ENCODE assay signal across 8 mouse cellular contexts in the genomic region with DNA sequence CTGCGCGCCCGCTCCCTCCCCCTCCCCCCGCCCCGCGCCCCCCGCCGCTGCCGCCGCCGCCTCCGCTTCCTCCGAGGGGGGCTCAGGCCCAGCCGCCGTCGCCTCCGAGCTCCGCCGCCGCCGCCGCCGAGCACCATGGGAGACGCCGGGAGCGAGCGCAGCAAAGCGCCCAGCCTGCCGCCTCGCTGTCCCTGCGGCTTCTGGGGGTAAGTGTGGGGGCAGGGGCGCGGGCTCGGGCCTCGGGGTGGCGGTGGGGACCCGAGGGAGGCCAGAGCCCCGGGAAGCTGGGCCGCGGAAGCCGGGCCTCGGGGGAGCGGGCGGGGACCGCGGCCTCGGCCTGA. TPM values are rescaled to one million over a fixed set of nuclear protein-coding genes. Genes with fewer than 3 reads are reported as not detected.
A peak's percentile ranks its signal among the peaks of the same experiment; 100 is the strongest.
DNase-seq lines count a peak whose midpoint lies in the region; ATAC-seq and TF ChIP-seq lines count a peak whose summit lies in the region.

No protein-coding gene starts in this region.

- DNase-seq in heart, postnatal 36 days = no peak
- no peak for DNase-seq in MEL (ENCODE audit: low read depth, low spot score)
- DNase-seq in hindbrain, embryonic 11.5 days (ENCODE audit: low spot score) = no peak
- DNase-seq in cerebellum, postnatal 25 days = no peak
- no peak for DNase-seq in right cerebral cortex, postnatal 4 days
- no peak for DNase-seq in urinary bladder, postnatal 36 days (ENCODE audit: low spot score in 2 of 2)

- H3K4me1 ChIP-seq in heart, embryonic 16.5 days (ENCODE audit: control insufficient read depth, insufficient read depth, low read length) = peaks cover 37% of the 10 kb centered on the region
- peaks cover 7 to 22% of the 10 kb centered on the region in 2 experiments for H3K4me1 ChIP-seq in MEL (ENCODE audit: control insufficient read depth in 1 of 2, insufficient read depth in 2 of 2, low read length in 2 of 2)
- peaks cover 7% of the 10 kb centered on the region for H3K4me1 ChIP-seq in hindbrain, embryonic 11.5 days (replicated peaks; ENCODE audit: control insufficient read depth, insufficient read depth, low read length)
- peaks cover 36% of the 10 kb centered on the region for H3K4me1 ChIP-seq in midbrain, embryonic 12.5 days

- peak overlapping the region; percentile 92 for H3K9ac ChIP-seq in heart, embryonic 16.5 days (ENCODE audit: low read length)
- H3K9ac ChIP-seq in MEL (ENCODE audit: control insufficient read depth, low read depth, low read length, poor library complexity, severe bottlenecking) = peak overlapping the region; percentile 98
- H3K9ac ChIP-seq in hindbrain, embryonic 11.5 days (ENCODE audit: low read depth, low read length) = peak overlapping the region; percentile 96
- peak overlapping the region; percentile 99 for H3K9ac ChIP-seq in midbrain, embryonic 12.5 days (replicated peaks)

- peaks cover 40% of the 10 kb centered on the region for H3K79me2 ChIP-seq in MEL (ENCODE audit: control insufficient read depth, insufficient read depth, low read length, poor library complexity)

- H3K4me2 ChIP-seq in heart, embryonic 16.5 days (ENCODE audit: low read depth, low read length) = peak overlapping the region; percentile 64
- peak overlapping the region; percentile 68 for H3K4me2 ChIP-seq in hindbrain, embryonic 11.5 days (replicated peaks; ENCODE audit: low read depth, low read length)
- peak overlapping the region; percentile 86 for H3K4me2 ChIP-seq in midbrain, embryonic 12.5 days (replicated peaks)

- TF ChIP-seq POLR2A in MEL (IDR thresholded peaks at IDR 0.05; ENCODE audit: control insufficient read depth in 1 of 2, insufficient read depth in 1 of 2, low read depth in 1 of 2, low read length in 2 of 2, poor library complexity in 1 of 2) = peak in 1 of 2 experiments; percentile 24; a peak in 1 of 4 replicates

- peak overlapping the region; percentile 77 for H3K4me3 ChIP-seq in heart, embryonic 16.5 days (ENCODE audit: low read length)
- H3K4me3 ChIP-seq in MEL (ENCODE audit: control insufficient read depth in 1 of 2, insufficient read depth in 1 of 2, low read depth in 2 of 2, low read length in 2 of 2) = peak overlapping the region; percentile 89 to 93
- H3K4me3 ChIP-seq in hindbrain, embryonic 11.5 days (ENCODE audit: low read depth, low read length) = peak overlapping the region; percentile 94
- H3K4me3 ChIP-seq in midbrain, embryonic 12.5 days = peak overlapping the region; percentile 100

- H3K27me3 ChIP-seq in heart, embryonic 16.5 days (ENCODE audit: control insufficient read depth, insufficient read depth, low read length) = no peaks in the 10 kb centered on the region
- H3K27me3 ChIP-seq in MEL (ENCODE audit: control insufficient read depth in 1 of 2, insufficient read depth in 2 of 2, low read length in 2 of 2) = no peaks in the 10 kb centered on the region
- H3K27me3 ChIP-seq in hindbrain, embryonic 11.5 days (ENCODE audit: control insufficient read depth, insufficient read depth, low read length) = no peaks in the 10 kb centered on the region
- peaks cover 2% of the 10 kb centered on the region; the same call in 1 of the 2 replicates for H3K27me3 ChIP-seq in midbrain, embryonic 12.5 days

- TF ChIP-seq CTCF in MEL (IDR thresholded peaks at IDR 0.05 in 2 of 3, conservative IDR thresholded peaks at IDR 0.05 in 1 of 3; ENCODE audit: control insufficient read depth in 1 of 3, insufficient read depth in 1 of 3, low read depth in 2 of 3, low read length in 3 of 3, poor library complexity in 1 of 3, severe bottlenecking in 1 of 3) = no peak

- no peaks in the 10 kb centered on the region for H3K9me3 ChIP-seq in heart, embryonic 16.5 days (replicated peaks; ENCODE audit: control insufficient read depth, low read length)
- no peaks in the 10 kb centered on the region for H3K9me3 ChIP-seq in MEL (replicated peaks; ENCODE audit: insufficient read depth, low read length)
- no peaks in the 10 kb centered on the region for H3K9me3 ChIP-seq in hindbrain, embryonic 11.5 days (ENCODE audit: control insufficient read depth, low read length)
- no peaks in the 10 kb centered on the region for H3K9me3 ChIP-seq in midbrain, embryonic 12.5 days

- no peak for TF ChIP-seq EP300 in MEL (IDR thresholded peaks at IDR 0.05; ENCODE audit: low read depth in 1 of 2, low read length in 2 of 2)

- 2% methylated on average over 35 of the region's 47 CpGs for WGBS in heart, embryonic 16.5 days
- 0% methylated on average over 3 of the region's 47 CpGs for WGBS in hindbrain, embryonic 11.5 days
- WGBS in midbrain, embryonic 12.5 days = 1% methylated on average over 33 of the region's 47 CpGs

- ATAC-seq in heart, embryonic 16.5 days (replicated peaks; ENCODE audit: extremely low read depth, insufficient read depth, low FRiP score) = no peak
- no peak; the same call in none of the 2 replicates for ATAC-seq in hindbrain, embryonic 11.5 days (ENCODE audit: low FRiP score)
- peak; percentile 57; the same call in 1 of the 2 replicates for ATAC-seq in midbrain, embryonic 12.5 days (ENCODE audit: low FRiP score, low read depth)

- H3K36me3 ChIP-seq in heart, embryonic 16.5 days (ENCODE audit: control insufficient read depth, insufficient read depth) = no peaks in the 10 kb centered on the region
- peaks cover 0 to 22% of the 10 kb centered on the region in 2 experiments; a peak in 3 of 4 replicates for H3K36me3 ChIP-seq in MEL (ENCODE audit: control insufficient read depth in 1 of 2, insufficient read depth in 2 of 2, low read length in 2 of 2)
- H3K36me3 ChIP-seq in hindbrain, embryonic 11.5 days (ENCODE audit: control insufficient read depth, insufficient read depth, low read length) = no peaks in the 10 kb centered on the region
- peaks cover 2% of the 10 kb centered on the region; the same call in 1 of the 2 replicates for H3K36me3 ChIP-seq in midbrain, embryonic 12.5 days

- intact Hi-C loops in heart, postnatal 36 days (cut with DNase I) = no loop called here

- peak overlapping the region; percentile 100 for H3K27ac ChIP-seq in heart, embryonic 16.5 days (ENCODE audit: low read length)
- H3K27ac ChIP-seq in MEL (ENCODE audit: control insufficient read depth, low read depth, low read length) = peak overlapping the region; percentile 64
- peak overlapping the region; percentile 100 for H3K27ac ChIP-seq in hindbrain, embryonic 11.5 days (ENCODE audit: low read depth, low read length)
- H3K27ac ChIP-seq in midbrain, embryonic 12.5 days (replicated peaks) = peak overlapping the region; percentile 100

- no peak for TF ChIP-seq RAD21 in MEL (IDR thresholded peaks at IDR 0.05; ENCODE audit: low read depth, low read length)

TF ChIP-seq in MEL, 35 proteins besides CTCF, POLR2A, EP300 and RAD21:
- TF ChIP-seq MAFK (IDR thresholded peaks at IDR 0.05; ENCODE audit: borderline replicate concordance, low read depth, low read length) (no peak), NRF1 (IDR thresholded peaks at IDR 0.05; ENCODE audit: insufficient read depth, low read depth, low read length, poor library complexity, severe bottlenecking) (no peak), RCOR1 (IDR thresholded peaks at IDR 0.05; ENCODE audit: low read depth, low read length) (no peak), ZC3H11A (IDR thresholded peaks at IDR 0.05; ENCODE audit: low read depth, low read length) (no peak), USF1 (IDR thresholded peaks at IDR 0.05; ENCODE audit: low read depth, low read length) (no peak), BHLHE40 (IDR thresholded peaks at IDR 0.05; ENCODE audit: borderline replicate concordance, low read depth, low read length) (no peak)

RNA-seq across cellular contexts. Expression of a gene that starts 0.5 kb away (rescaled TPM):
- polyA plus RNA-seq in heart, embryonic 16.5 days (2015; fragmentation: Nextera tagmentation; extraction: Ambion mirVana) = 51.8 and 55.8 TPM in 2 replicates
- 100 to 1,000 TPM; 134 to 142 TPM for total RNA-seq in heart, postnatal 36 days (2021)
- 28.3 and 31.7 TPM in 2 replicates for total RNA-seq in MEL (2012; rRNA removed)
- 10 to 100 TPM in 1 of 2 experiments, not detected in 1; 48.8 TPM for polyA plus RNA-seq in MEL (2012; ENCODE audit: insufficient read depth in 1 of 2, insufficient read length in 2 of 2, low read depth in 1 of 2, low replicate concordance in 2 of 2, missing spikeins in 1 of 2)
- 61.7 and 61.8 TPM in 2 replicates for polyA plus RNA-seq in hindbrain, embryonic 11.5 days (2014; fragmentation: Nextera tagmentation; extraction: Ambion mirVana)
- polyA plus RNA-seq in midbrain, embryonic 12.5 days (2016; fragmentation: Nextera tagmentation; extraction: Ambion mirVana) = 83.1 and 91.5 TPM in 2 replicates

RNA-seq across cellular contexts. Expression of a gene that starts 35.2 kb away (rescaled TPM):
- 5.4 and 5.7 TPM in 2 replicates for polyA plus RNA-seq in heart, embryonic 16.5 days (2015; fragmentation: Nextera tagmentation; extraction: Ambion mirVana)
- 10 to 100 TPM; 15.0 to 18.3 TPM for total RNA-seq in heart, postnatal 36 days (2021)
- total RNA-seq in MEL (2012; rRNA removed) = 0.26 and 0.27 TPM in 2 replicates
- 1 to 10 TPM in 1 of 2 experiments, not detected in 1; 2.3 TPM for polyA plus RNA-seq in MEL (2012; ENCODE audit: insufficient read depth in 1 of 2, insufficient read length in 2 of 2, low read depth in 1 of 2, low replicate concordance in 2 of 2, missing spikeins in 1 of 2)
- polyA plus RNA-seq in hindbrain, embryonic 11.5 days (2014; fragmentation: Nextera tagmentation; extraction: Ambion mirVana) = 4.6 and 4.8 TPM in 2 replicates
- polyA plus RNA-seq in midbrain, embryonic 12.5 days (2016; fragmentation: Nextera tagmentation; extraction: Ambion mirVana) = 13.1 and 21.4 TPM in 2 replicates
